8 mouse cellular contexts compared by ENCODE assay signal in genomic region chr11:120353500-120354303, GRCm38 (mm10). TPM values are rescaled to one million over a fixed set of nuclear protein-coding genes. Genes with fewer than 3 reads are reported as not detected.
DNase-seq lines count a peak whose midpoint lies in the region; ATAC-seq and TF ChIP-seq lines count a peak whose summit lies in the region.

No protein-coding gene starts in this region.

- H3K4me2 ChIP-seq in hindbrain, embryonic 15.5 days, result peak overlapping the region; percentile 14

- H3K9ac ChIP-seq in hindbrain, embryonic 15.5 days, result no peak overlapping the region
- peak overlapping the region; percentile 48 for H3K9ac ChIP-seq in liver, adult 2 months (ENCODE audit: low read depth, low read length)

- no peak for ATAC-seq in hindbrain, embryonic 15.5 days (ENCODE audit: low FRiP score, low read depth)

- no peak overlapping the region for H3K4me3 ChIP-seq in hindbrain, embryonic 15.5 days
- peak overlapping the region; percentile 43 for H3K4me3 ChIP-seq in liver, adult 2 months (ENCODE audit: insufficient read depth, low read depth, low read length)
- no peak overlapping the region for H3K4me3 ChIP-seq in testis, adult 2 months (ENCODE audit: control insufficient read depth, low read depth, low read length)

- H3K79me2 ChIP-seq in liver, adult 2 months (ENCODE audit: control insufficient read depth, insufficient read depth, low read length), result no peaks in the 10 kb centered on the region

- peak; percentile 91 for TF ChIP-seq CTCF in liver, adult 2 months (IDR thresholded peaks at IDR 0.05; ENCODE audit: low read depth, low read length)
- peak; percentile 43 for TF ChIP-seq CTCF in testis, adult 2 months (IDR thresholded peaks at IDR 0.05; ENCODE audit: control insufficient read depth, insufficient read depth, insufficient replicate concordance, low read depth, low read length)

- no peaks in the 10 kb centered on the region for H3K27me3 ChIP-seq in hindbrain, embryonic 15.5 days
- H3K27me3 ChIP-seq in liver, adult 2 months (ENCODE audit: control insufficient read depth, insufficient read depth, low read length), result no peaks in the 10 kb centered on the region
- H3K27me3 ChIP-seq in testis, adult 2 months (ENCODE audit: control insufficient read depth, insufficient read depth, low read length), result no peaks in the 10 kb centered on the region

- peak; percentile 71 to 79 for DNase-seq in layer of hippocampus, postnatal 10 days (ENCODE audit: low spot score in 2 of 2)
- DNase-seq in layer of hippocampus, adult 8-10 months (ENCODE audit: low spot score in 2 of 2), result no peak
- DNase-seq in c-Kit-positive CD71-positive TER-119-positive erythroid progenitor cells, embryonic 14.5 days (ENCODE audit: low spot score), result peak; percentile 87
- DNase-seq in gastrocnemius, adult 18-20 months (ENCODE audit: low spot score), result peak; percentile 90
- peak; percentile 77 for DNase-seq in liver, adult 2 months (ENCODE audit: extremely low read depth, low read depth, low spot score)
- DNase-seq in naive thymus-derived CD4-positive, alpha-beta T cell, adult 2 months (ENCODE audit: low read depth), result peak; percentile 85

- H3K36me3 ChIP-seq in hindbrain, embryonic 15.5 days, result no peaks in the 10 kb centered on the region
- no peaks in the 10 kb centered on the region for H3K36me3 ChIP-seq in liver, adult 2 months (ENCODE audit: control insufficient read depth, insufficient read depth, low read length)
- no peaks in the 10 kb centered on the region for H3K36me3 ChIP-seq in testis, adult 2 months (ENCODE audit: control insufficient read depth, insufficient read depth, low read length)

- no peak overlapping the region for H3K27ac ChIP-seq in hindbrain, embryonic 15.5 days (replicated peaks)
- H3K27ac ChIP-seq in liver, adult 2 months (replicated peaks; ENCODE audit: insufficient read depth, low read depth, low read length), result peak overlapping the region; percentile 53
- peak overlapping the region; percentile 54; the same call in 1 of the 2 replicates for H3K27ac ChIP-seq in testis, adult 2 months (ENCODE audit: control insufficient read depth, insufficient read depth, low read depth, low read length)

- WGBS in hindbrain, embryonic 15.5 days, result 29% methylated on average over 26 of the region's 26 CpGs
- WGBS in liver, adult 2 months, result 5% methylated on average over 26 of the region's 26 CpGs

- H3K9me3 ChIP-seq in hindbrain, embryonic 15.5 days, result no peaks in the 10 kb centered on the region

- no peak for TF ChIP-seq POLR2A in liver, adult 2 months (IDR thresholded peaks at IDR 0.05; ENCODE audit: extremely low read depth, insufficient read depth, low read length)
- TF ChIP-seq POLR2A in testis, adult 2 months (IDR thresholded peaks at IDR 0.05; ENCODE audit: control insufficient read depth, low read depth, low read length), result peak; percentile 45; the same call in 1 of the 2 replicates

- H3K4me1 ChIP-seq in hindbrain, embryonic 15.5 days (replicated peaks), result peaks cover 60% of the 10 kb centered on the region
- peaks cover 9% of the 10 kb centered on the region; the same call in 1 of the 2 replicates for H3K4me1 ChIP-seq in liver, adult 2 months (ENCODE audit: control insufficient read depth, insufficient read depth, low read length)
- H3K4me1 ChIP-seq in testis, adult 2 months (ENCODE audit: control insufficient read depth, insufficient read depth, low read length), result peaks cover 30% of the 10 kb centered on the region

RNA-seq across cellular contexts. Expression of gene Actg1, which starts 5.4 kb away (rescaled TPM):
- total RNA-seq in layer of hippocampus, postnatal 10 days (2021), result 1,000 to 10,000 TPM; 2,523 to 2,576 TPM
- 1,000 to 10,000 TPM; 1,218 to 1,398 (median 1,309) TPM for total RNA-seq in layer of hippocampus, adult 8-10 months (2022)
- 100 to 1,000 TPM; 158 to 253 TPM for total RNA-seq in gastrocnemius, adult 18-20 months (2021)
- polyA plus RNA-seq in hindbrain, embryonic 15.5 days (2015; fragmentation: Nextera tagmentation; extraction: Ambion mirVana), result 3,943 and 4,131 TPM in 2 replicates
- 68.0 and 123 TPM in 2 replicates for total RNA-seq in liver, adult 2 months (2014; rRNA removed)
- 158 and 177 TPM in 2 replicates for polyA plus RNA-seq in liver, adult 2 months (2012; rRNA removed)
- polyA plus RNA-seq in testis, adult 2 months (2012; rRNA removed), result 670 and 672 TPM in 2 replicates

RNA-seq across cellular contexts. Expression of gene Fscn2, which starts 7.6 kb away (rescaled TPM):
- total RNA-seq in layer of hippocampus, postnatal 10 days (2021), result not detected
- under 1 TPM in 3 of 4 experiments, not detected in 1; 0.49 to 0.79 (median 0.73) TPM for total RNA-seq in layer of hippocampus, adult 8-10 months (2022)
- total RNA-seq in gastrocnemius, adult 18-20 months (2021), result under 1 TPM; 0.39 to 0.52 TPM
- 0.88 and 1.6 TPM in 2 replicates for polyA plus RNA-seq in hindbrain, embryonic 15.5 days (2015; fragmentation: Nextera tagmentation; extraction: Ambion mirVana)
- total RNA-seq in liver, adult 2 months (2014; rRNA removed), result not detected in 2 replicates
- polyA plus RNA-seq in liver, adult 2 months (2012; rRNA removed), result not detected in 2 replicates
- 1.6 and 2.1 TPM in 2 replicates for polyA plus RNA-seq in testis, adult 2 months (2012; rRNA removed)

RNA-seq across cellular contexts. Expression of gene Faap100, which starts 24.9 kb away (rescaled TPM):
- 10 to 100 TPM; 58.8 to 62.0 TPM for total RNA-seq in layer of hippocampus, postnatal 10 days (2021)
- total RNA-seq in layer of hippocampus, adult 8-10 months (2022), result 10 to 100 TPM; 16.8 to 19.8 (median 18.7) TPM
- total RNA-seq in gastrocnemius, adult 18-20 months (2021), result 10 to 100 TPM in 1 of 2 experiments, 1 to 10 TPM in 1; 8.3 to 19.3 TPM
- 95.4 and 110 TPM in 2 replicates for polyA plus RNA-seq in hindbrain, embryonic 15.5 days (2015; fragmentation: Nextera tagmentation; extraction: Ambion mirVana)
- 3.2 and 5.4 TPM in 2 replicates for total RNA-seq in liver, adult 2 months (2014; rRNA removed)
- 10.8 and 14.9 TPM in 2 replicates for polyA plus RNA-seq in liver, adult 2 months (2012; rRNA removed)
- 57.8 and 67.1 TPM in 2 replicates for polyA plus RNA-seq in testis, adult 2 months (2012; rRNA removed)

Comparison
In these comparisons a context has a peak if more than half of its experiments do, and no peak if none do; other contexts are left out.
1. DNase-seq: peak in layer of hippocampus, postnatal 10 days (2 of 2), c-Kit-positive CD71-positive TER-119-positive erythroid progenitor cells, embryonic 14.5 days (single experiment), gastrocnemius, adult 18-20 months (single experiment), liver, adult 2 months (single experiment) and naive thymus-derived CD4-positive, alpha-beta T cell, adult 2 months (single experiment); none in layer of hippocampus, adult 8-10 months (0 of 2).